Mouse (Mus musculus): Measurements from ENCODE around the gene Map7. TPM values are rescaled to one million over a fixed set of nuclear protein-coding genes. Genes with fewer than 3 reads are reported as not detected.
A peak's percentile ranks its signal among the peaks of the same experiment; 100 is the strongest.

The Map7 gene
- polyA plus RNA-seq, 1 experiment from 2014 or later = 32.3 TPM

DNA sequence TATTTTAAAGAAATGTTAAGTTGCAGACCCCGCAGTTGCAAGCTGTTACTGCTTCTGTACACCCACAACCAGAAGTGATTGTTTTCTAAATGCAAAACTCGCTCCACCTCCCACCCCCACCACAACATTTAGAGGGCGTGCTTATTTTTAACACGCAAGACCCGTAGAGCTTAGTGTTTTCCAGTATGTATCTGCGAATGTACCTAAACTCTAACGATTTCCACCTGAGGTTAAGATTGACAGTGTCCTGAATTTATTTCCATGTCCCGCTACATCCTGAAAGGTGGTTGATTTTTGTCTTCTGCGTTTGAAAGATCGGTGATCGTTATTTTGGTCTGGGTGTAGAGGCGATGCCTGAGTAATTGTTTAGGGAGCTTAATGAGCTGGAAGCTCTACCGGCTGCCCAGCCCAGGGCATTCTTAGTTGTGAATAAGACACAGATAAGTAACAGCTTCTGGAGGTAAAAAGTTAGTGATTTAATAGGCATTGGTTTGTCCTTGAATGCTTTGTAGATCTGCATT is 1.6 kb downstream of the Map7 start:
- peak overlapping the region; percentile 84 for H3K9ac ChIP-seq (replicated peaks; ENCODE audit: low read length)
- peaks cover 19% of the 10 kb centered on the region for H3K27me3 ChIP-seq (ENCODE audit: insufficient read depth, low read length)
- WGBS = 3% methylated on average over 13 of the region's 13 CpGs
- ATAC-seq (ENCODE audit: low FRiP score, low TSS enrichment) = no peak
- H3K4me3 ChIP-seq (ENCODE audit: low read length) = peak overlapping the region; percentile 76
- no peaks in the 10 kb centered on the region for H3K9me3 ChIP-seq (ENCODE audit: low read length)
- H3K4me1 ChIP-seq (ENCODE audit: insufficient read depth, low read length) = no peaks in the 10 kb centered on the region
- H3K27ac ChIP-seq (ENCODE audit: low read length) = peak overlapping the region; percentile 75
- H3K4me2 ChIP-seq (replicated peaks; ENCODE audit: low read depth, low read length) = peak overlapping the region; percentile 93
- H3K36me3 ChIP-seq (ENCODE audit: insufficient read depth, low read length) = no peaks in the 10 kb centered on the region

DNA sequence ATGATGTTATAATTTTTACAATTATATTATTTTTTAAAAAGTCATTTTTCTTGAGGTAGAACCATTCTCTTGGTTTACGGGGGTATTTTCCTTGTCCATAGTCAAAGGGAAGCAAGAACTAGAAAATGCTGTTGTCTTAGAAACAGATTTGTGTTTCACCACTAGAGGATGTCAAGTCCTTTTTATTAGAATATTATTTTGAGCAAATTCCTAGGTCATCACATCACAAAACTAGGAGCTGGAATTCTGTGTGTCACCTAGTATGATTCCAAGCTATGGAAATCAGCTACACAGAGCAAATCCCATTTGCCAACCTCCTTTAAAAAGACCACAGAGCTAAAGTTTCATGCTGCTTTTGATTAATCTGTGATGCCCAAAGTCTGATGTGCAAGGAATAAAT is 3.9 kb downstream of the Map7 start:
- Histone ChIP-seq H3K27ac (ENCODE audit: low read length) (no peak overlapping the region), H3K27me3 (ENCODE audit: insufficient read depth, low read length) (peaks cover 19% of the 10 kb centered on the region), H3K4me1 (ENCODE audit: insufficient read depth, low read length) (no peaks in the 10 kb centered on the region), H3K9ac (replicated peaks; ENCODE audit: low read length) (no peak overlapping the region), H3K4me2 (replicated peaks; ENCODE audit: low read depth, low read length) (no peak overlapping the region), H3K9me3 (ENCODE audit: low read length) (no peaks in the 10 kb centered on the region), H3K4me3 (ENCODE audit: low read length) (no peak overlapping the region), H3K36me3 (ENCODE audit: insufficient read depth, low read length) (no peaks in the 10 kb centered on the region)
- 87% methylated on average over 1 of the region's 1 CpGs for WGBS
- ATAC-seq (ENCODE audit: low FRiP score, low TSS enrichment) = no peak

DNA sequence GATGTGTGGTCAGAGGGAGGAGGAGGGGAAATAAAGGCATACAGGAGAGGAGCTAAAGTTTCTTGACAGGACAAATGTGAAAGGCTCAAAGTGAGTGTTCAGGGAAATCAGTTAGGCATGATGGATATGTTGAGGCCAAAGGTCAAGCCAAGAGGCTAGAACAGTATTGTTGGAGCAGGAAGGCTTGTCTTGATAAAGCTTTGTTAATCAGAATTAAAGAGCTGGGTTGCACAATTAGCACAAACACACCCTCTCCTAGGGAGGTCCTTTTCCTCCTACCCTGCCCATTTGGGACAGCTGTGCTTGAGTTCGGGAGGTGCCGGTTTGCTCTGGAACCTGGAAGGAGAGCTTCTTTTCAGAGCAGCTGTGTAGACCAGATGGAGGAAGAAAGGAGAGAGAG is 5.2 kb downstream of the Map7 start:
- H3K36me3 ChIP-seq (ENCODE audit: insufficient read depth, low read length) = no peaks in the 10 kb centered on the region
- no peak overlapping the region for H3K4me3 ChIP-seq (ENCODE audit: low read length)
- no peak for ATAC-seq (ENCODE audit: low FRiP score, low TSS enrichment)
- H3K4me2 ChIP-seq (replicated peaks; ENCODE audit: low read depth, low read length) = no peak overlapping the region
- 59% methylated on average over 2 of the region's 2 CpGs for WGBS
- H3K4me1 ChIP-seq (ENCODE audit: insufficient read depth, low read length) = no peaks in the 10 kb centered on the region
- H3K9me3 ChIP-seq (ENCODE audit: low read length) = no peaks in the 10 kb centered on the region
- peaks cover 5% of the 10 kb centered on the region; the same call in 1 of the 2 replicates for H3K27me3 ChIP-seq (ENCODE audit: insufficient read depth, low read length)
- H3K9ac ChIP-seq (replicated peaks; ENCODE audit: low read length) = no peak overlapping the region
- no peak overlapping the region for H3K27ac ChIP-seq (ENCODE audit: low read length)

DNA sequence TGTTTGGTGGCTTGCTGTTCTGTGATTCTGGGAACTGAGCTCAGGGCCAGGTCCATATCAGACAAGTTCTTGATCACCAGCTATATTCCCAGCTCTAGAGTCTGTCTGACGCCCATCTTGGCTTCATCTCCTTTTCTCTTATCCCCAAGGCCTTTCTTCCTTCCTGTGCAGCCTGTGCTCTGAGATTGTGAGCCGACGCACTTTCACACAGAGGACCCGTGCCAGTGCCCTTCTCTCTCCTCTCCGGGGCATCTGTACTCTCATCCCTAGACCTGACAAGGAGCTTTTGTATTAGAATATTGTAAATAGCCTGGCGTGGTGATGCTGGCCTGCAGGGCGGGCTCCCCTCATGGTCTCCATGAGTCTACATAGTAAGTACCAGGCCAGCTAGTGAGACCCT is 7.1 kb downstream of the Map7 start:
- WGBS = 80% methylated on average over 7 of the region's 7 CpGs
- no peak overlapping the region for H3K27ac ChIP-seq (ENCODE audit: low read length)
- no peak overlapping the region for H3K9ac ChIP-seq (replicated peaks; ENCODE audit: low read length)

DNA sequence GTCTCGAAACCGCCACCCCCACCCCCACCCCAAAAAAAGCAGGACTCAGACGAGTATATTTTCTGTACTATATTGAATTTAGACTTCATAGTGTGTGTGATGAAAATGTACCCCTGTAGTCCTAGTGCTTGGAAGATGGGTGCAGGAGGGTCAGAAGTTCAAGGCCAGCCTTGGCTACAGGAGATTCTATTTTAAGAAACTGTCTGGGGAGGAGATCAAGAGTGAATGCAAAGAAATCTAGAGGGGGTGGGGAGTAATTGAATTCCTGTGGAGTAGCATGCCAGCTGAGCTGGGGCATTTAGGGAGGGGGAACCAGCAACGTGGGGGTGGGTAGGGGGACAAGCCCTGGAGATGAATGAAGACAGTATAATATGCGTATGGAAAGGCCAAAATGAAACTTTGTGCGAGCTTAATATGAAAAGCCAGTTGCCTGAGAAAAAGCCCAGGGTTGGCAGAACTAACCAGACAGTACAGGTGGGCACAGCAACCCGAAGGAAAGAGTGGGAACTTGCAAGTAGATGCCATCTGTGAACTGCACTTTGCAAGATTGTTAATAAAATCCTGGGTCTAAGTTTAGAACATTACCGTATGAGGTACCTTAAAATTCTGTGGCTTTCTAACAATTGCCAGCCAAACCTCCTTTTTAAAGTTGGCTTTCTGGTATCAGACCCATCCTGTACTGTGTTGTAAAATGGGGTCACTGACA is 8.9 kb downstream of the Map7 start:
- no peaks in the 10 kb centered on the region for H3K36me3 ChIP-seq (ENCODE audit: insufficient read depth, low read length)
- H3K4me2 ChIP-seq (replicated peaks; ENCODE audit: low read depth, low read length) = no peak overlapping the region
- H3K9me3 ChIP-seq (ENCODE audit: low read length) = no peaks in the 10 kb centered on the region
- no peak overlapping the region for H3K27ac ChIP-seq (ENCODE audit: low read length)
- 86% methylated on average over 8 of the region's 8 CpGs for WGBS
- H3K9ac ChIP-seq (replicated peaks; ENCODE audit: low read length) = no peak overlapping the region
- H3K4me3 ChIP-seq (ENCODE audit: low read length) = no peak overlapping the region
- no peak for ATAC-seq (ENCODE audit: low FRiP score, low TSS enrichment)
- H3K4me1 ChIP-seq (ENCODE audit: insufficient read depth, low read length) = 0 out of 2 replicates have a peak, but pooled peaks cover 3% of the 10 kb centered on the region
- H3K27me3 ChIP-seq (ENCODE audit: insufficient read depth, low read length) = no peaks in the 10 kb centered on the region

More for the DNA sequence above, 7.1 kb downstream of the Map7 start:
- Histone ChIP-seq H3K27me3 (ENCODE audit: insufficient read depth, low read length) (no peaks in the 10 kb centered on the region), H3K4me1 (ENCODE audit: insufficient read depth, low read length) (no peaks in the 10 kb centered on the region), H3K4me3 (ENCODE audit: low read length) (no peak overlapping the region), H3K9me3 (ENCODE audit: low read length) (no peaks in the 10 kb centered on the region), H3K36me3 (ENCODE audit: insufficient read depth, low read length) (no peaks in the 10 kb centered on the region), H3K4me2 (replicated peaks; ENCODE audit: low read depth, low read length) (no peak overlapping the region)
- ATAC-seq (ENCODE audit: low FRiP score, low TSS enrichment) = no peak

DNA sequence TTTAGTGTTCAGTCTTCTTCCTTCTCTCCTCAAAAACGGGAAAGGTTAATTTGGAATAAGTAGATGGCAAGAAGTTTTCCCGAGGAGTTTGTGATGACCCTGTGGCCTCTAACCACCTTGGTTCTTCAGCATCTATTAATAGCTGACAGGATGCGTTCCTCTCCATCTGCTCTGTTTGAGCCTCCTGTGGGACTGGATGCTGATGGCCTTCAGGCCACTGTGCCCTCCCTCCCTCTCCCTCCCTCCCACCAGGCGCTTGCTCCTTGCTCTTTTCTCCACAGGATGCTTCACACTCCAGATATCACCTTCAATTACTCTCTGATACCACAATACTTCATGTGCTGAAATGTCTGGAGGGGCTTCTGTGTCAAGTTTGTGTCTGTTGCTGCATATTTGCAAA is 10.5 kb downstream of the Map7 start:
- 50% methylated on average over 4 of the region's 4 CpGs for WGBS
- Histone ChIP-seq H3K36me3 (ENCODE audit: insufficient read depth, low read length) (no peaks in the 10 kb centered on the region), H3K4me2 (replicated peaks; ENCODE audit: low read depth, low read length) (no peak overlapping the region), H3K4me3 (ENCODE audit: low read length) (no peak overlapping the region), H3K27ac (ENCODE audit: low read length) (no peak overlapping the region), H3K4me1 (ENCODE audit: insufficient read depth, low read length) (0 out of 2 replicates have a peak, but pooled peaks cover 3% of the 10 kb centered on the region), H3K9ac (replicated peaks; ENCODE audit: low read length) (no peak overlapping the region), H3K27me3 (ENCODE audit: insufficient read depth, low read length) (no peaks in the 10 kb centered on the region), H3K9me3 (ENCODE audit: low read length) (no peaks in the 10 kb centered on the region)
- no peak for ATAC-seq (ENCODE audit: low FRiP score, low TSS enrichment)

DNA sequence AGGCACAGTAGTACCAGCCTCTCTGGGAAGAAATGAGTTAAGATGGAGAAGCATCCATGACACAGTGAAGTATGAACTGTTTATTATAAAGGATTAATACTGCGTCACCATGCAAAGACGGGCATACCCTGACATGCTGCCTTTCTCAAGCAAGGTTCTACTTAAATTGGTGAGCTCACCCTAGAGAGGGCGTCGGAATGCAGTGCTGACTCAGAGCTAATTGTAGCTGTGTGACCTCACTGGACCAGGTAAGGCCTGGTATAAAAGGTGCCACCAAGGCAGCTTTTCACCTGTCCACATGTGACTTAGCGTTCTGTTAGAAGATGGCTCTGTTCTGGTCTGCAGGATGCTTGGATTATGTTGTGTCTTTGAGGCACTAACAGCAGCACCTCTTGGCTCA is 11.0 kb downstream of the Map7 start:
- 89% methylated on average over 5 of the region's 5 CpGs for WGBS
- Histone ChIP-seq H3K9me3 (ENCODE audit: low read length) (no peaks in the 10 kb centered on the region), H3K9ac (replicated peaks; ENCODE audit: low read length) (no peak overlapping the region), H3K36me3 (ENCODE audit: insufficient read depth, low read length) (no peaks in the 10 kb centered on the region), H3K27me3 (ENCODE audit: insufficient read depth, low read length) (no peaks in the 10 kb centered on the region), H3K4me2 (replicated peaks; ENCODE audit: low read depth, low read length) (no peak overlapping the region), H3K4me1 (ENCODE audit: insufficient read depth, low read length) (0 out of 2 replicates have a peak, but pooled peaks cover 3% of the 10 kb centered on the region), H3K4me3 (ENCODE audit: low read length) (no peak overlapping the region), H3K27ac (ENCODE audit: low read length) (no peak overlapping the region)
- ATAC-seq (ENCODE audit: low FRiP score, low TSS enrichment) = no peak

DNA sequence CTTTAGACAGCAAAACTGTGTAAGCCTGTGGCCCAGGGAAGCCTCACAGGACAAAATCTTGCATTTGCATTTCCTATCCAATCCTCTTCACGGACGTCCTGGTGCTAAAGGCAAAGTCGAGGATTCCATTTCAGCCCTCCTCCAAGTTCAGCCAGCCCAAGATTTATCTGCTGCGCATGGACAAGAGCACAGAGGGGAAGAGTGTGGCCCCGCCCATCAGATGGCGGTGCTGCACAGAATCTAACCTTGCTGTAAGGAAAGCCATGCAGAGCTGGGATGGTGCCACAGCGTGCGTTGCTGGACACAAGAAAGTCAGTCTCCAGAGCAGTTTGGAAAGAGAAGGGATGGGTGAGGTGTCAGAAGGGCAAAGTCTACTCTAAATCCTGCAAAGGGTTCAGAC is 12.6 kb downstream of the Map7 start:
- WGBS = 36% methylated on average over 8 of the region's 8 CpGs
- no peak overlapping the region for H3K4me3 ChIP-seq (ENCODE audit: low read length)
- 0 out of 2 replicates have a peak, but pooled peaks cover 3% of the 10 kb centered on the region for H3K4me1 ChIP-seq (ENCODE audit: insufficient read depth, low read length)
- no peak overlapping the region for H3K27ac ChIP-seq (ENCODE audit: low read length)
- H3K4me2 ChIP-seq (replicated peaks; ENCODE audit: low read depth, low read length) = no peak overlapping the region
- no peaks in the 10 kb centered on the region for H3K36me3 ChIP-seq (ENCODE audit: insufficient read depth, low read length)
- no peaks in the 10 kb centered on the region for H3K27me3 ChIP-seq (ENCODE audit: insufficient read depth, low read length)
- no peak overlapping the region for H3K9ac ChIP-seq (replicated peaks; ENCODE audit: low read length)
- peaks cover 5% of the 10 kb centered on the region; the same call in 1 of the 2 replicates for H3K9me3 ChIP-seq (ENCODE audit: low read length)
- ATAC-seq (ENCODE audit: low FRiP score, low TSS enrichment) = peak; percentile 84

DNA sequence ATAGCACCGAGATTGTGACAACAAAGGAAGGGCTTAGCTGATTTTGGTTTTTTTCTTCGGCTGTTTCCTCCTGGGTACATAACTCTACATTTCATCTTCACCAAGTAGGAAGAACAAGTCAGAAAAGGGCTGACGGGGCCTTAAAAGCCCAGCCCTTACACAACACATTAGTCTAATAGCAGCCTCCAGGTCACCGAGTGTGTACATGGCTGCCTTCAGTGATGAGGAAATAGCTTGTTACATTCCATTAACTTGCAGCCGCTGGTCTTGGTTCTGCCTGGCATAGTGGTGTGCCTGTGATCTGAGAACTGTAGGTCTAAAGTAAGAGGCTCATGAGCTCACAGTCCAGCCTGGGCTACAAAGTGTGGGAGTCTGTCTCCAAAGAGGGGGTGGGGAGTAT is 16.5 kb downstream of the Map7 start:
- Histone ChIP-seq H3K27ac (ENCODE audit: low read length) (no peak overlapping the region), H3K9ac (replicated peaks; ENCODE audit: low read length) (no peak overlapping the region), H3K4me2 (replicated peaks; ENCODE audit: low read depth, low read length) (no peak overlapping the region), H3K27me3 (ENCODE audit: insufficient read depth, low read length) (no peaks in the 10 kb centered on the region), H3K4me1 (ENCODE audit: insufficient read depth, low read length) (peaks cover 4% of the 10 kb centered on the region), H3K36me3 (ENCODE audit: insufficient read depth, low read length) (no peaks in the 10 kb centered on the region), H3K4me3 (ENCODE audit: low read length) (no peak overlapping the region), H3K9me3 (ENCODE audit: low read length) (peaks cover 5% of the 10 kb centered on the region; the same call in 1 of the 2 replicates)
- no peak for ATAC-seq (ENCODE audit: low FRiP score, low TSS enrichment)
- WGBS = 69% methylated on average over 5 of the region's 5 CpGs

DNA sequence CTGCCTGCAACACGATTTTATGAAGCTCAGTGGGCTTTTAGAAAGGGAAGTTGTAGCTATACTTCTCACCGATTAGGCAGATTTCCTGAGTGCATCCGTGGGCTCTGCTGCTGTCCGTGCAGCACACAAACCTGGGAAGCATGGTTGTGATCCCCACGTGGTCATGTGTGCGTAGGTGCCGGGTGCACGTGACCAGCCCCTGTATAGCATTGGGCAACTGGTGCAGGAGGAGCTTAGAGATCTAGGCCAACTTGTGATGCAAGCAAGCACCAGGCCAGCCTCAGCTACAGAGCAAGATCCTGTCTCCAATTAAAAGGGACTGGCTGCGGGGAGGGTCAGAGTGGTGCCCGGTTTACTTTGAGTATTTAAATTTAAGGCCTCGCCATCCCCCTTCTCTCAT is 18.5 kb downstream of the Map7 start:
- Histone ChIP-seq H3K9me3 (ENCODE audit: low read length) (peaks cover 5% of the 10 kb centered on the region; the same call in 1 of the 2 replicates), H3K36me3 (ENCODE audit: insufficient read depth, low read length) (no peaks in the 10 kb centered on the region), H3K9ac (replicated peaks; ENCODE audit: low read length) (no peak overlapping the region), H3K4me3 (ENCODE audit: low read length) (no peak overlapping the region), H3K27me3 (ENCODE audit: insufficient read depth, low read length) (no peaks in the 10 kb centered on the region), H3K27ac (ENCODE audit: low read length) (no peak overlapping the region), H3K4me1 (ENCODE audit: insufficient read depth, low read length) (peaks cover 19% of the 10 kb centered on the region), H3K4me2 (replicated peaks; ENCODE audit: low read depth, low read length) (no peak overlapping the region)
- 79% methylated on average over 11 of the region's 11 CpGs for WGBS
- no peak for ATAC-seq (ENCODE audit: low FRiP score, low TSS enrichment)

Measured in kidney, embryonic 16.5 days (tissue).